Mouse (Mus musculus) stomach, adult 2 months (tissue): ENCODE results near the gene Crisp4. TPM values are rescaled to one million over a fixed set of nuclear protein-coding genes. Genes with fewer than 3 reads are reported as not detected.

Source experiments
- polyA plus RNA-seq: library from polyadenylated mRNA; depleted of rRNA; stranded (reverse); fragments of >200 nt; gene quantifications from 2 replicates; pipeline ENCODE4 v1.2.3, GENCODE M21; 2012; rRNA removed

Gene Crisp4
- not detected in 2 replicates for polyA plus RNA-seq

DNA sequence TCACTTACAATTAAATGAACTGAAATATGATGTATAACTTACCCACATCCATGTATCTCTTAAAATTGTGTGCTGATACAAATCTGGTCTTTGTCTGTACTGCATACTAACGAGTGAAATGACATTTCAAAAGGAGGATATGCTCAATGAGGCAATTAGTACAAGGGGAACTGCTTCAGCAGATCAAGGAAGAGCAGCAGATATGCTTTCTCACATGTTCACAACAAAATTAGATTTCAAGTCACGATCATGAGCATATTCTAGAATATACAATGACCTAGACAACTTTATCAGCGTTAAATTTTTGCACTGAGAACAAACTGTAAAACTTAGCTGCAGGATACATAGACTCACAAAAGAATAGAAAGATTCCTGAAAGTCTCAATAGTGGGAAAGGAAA, at the start of gene Crisp4:
TSS of gene Crisp4 (minus strand) at position 101 of the 400 bp plus-strand sequence.

Other genes starting within 250 kb of the Crisp4 start
- not detected in 2 replicates for gene Defb18, start 91.5 kb upstream of the Crisp4 start, polyA plus RNA-seq
- gene Defb41, start 119.2 kb upstream of the Crisp4 start, polyA plus RNA-seq: not detected in 2 replicates